Mouse (Mus musculus) small intestine, adult 2 months (tissue): ENCODE measurements at regions not wholly inside any gene's neighbourhood (a gene's known extent, or its start where the extent isn't known, plus 50 kb on each side); places are given as distances from the start of the nearest gene placed in this dataset.

ENCODE experiments used
- CTCF ChIP-seq: fragments of 200-500 bp; IDR thresholded peaks from 2 replicates; pipeline ENCODE4 v1.5.1; 2012; ENCODE audit warnings: low read depth, mild to moderate bottlenecking, control low read depth, inconsistent platforms, low read length, moderate library complexity, mixed read lengths; ENCODE audit not compliant: insufficient replicate concordance, insufficient read length; ENCODE audit errors: extremely low read depth
- POLR2A ChIP-seq: fragments of 200-500 bp; IDR thresholded peaks from 2 replicates; pipeline ENCODE4 v1.6.1; 2012; ENCODE audit warnings: low read depth, mild to moderate bottlenecking, control low read depth, inconsistent platforms, low read length, moderate library complexity

GRCm38 (mm10) chr5:51196393-51197347, 370.9 kb downstream of the Ppargc1a start:
- no peak for TF ChIP-seq POLR2A
- no peak for TF ChIP-seq CTCF
